Mouse (Mus musculus) Patski (cell line): Measurements from ENCODE around the gene Fam193b. TPM values are rescaled to one million over a fixed set of nuclear protein-coding genes. Genes with fewer than 3 reads are reported as not detected.

ENCODE experiments used
- ATAC-seq: fragments of 100-300 bp; one replicate; pipeline ENCODE4 v1.8.0; 2021
- CTCF ChIA-PET: fragments of 350-600 bp; sonication (Branson Sonifier 250); formaldehyde crosslinking; loops from one replicate; lab custom pipeline; 2022; ENCODE audit warnings: inconsistent platforms; lab: Charles Lee
- POLR2A ChIA-PET: fragments of 350-600 bp; sonication (Branson Sonifier 250); formaldehyde crosslinking; loops from one replicate; lab custom pipeline; 2022; ENCODE audit warnings: antibody characterized with exemption, inconsistent platforms; lab: Charles Lee
- DNase-seq: peaks from one replicate; pipeline ENCODE4 v3.0.0-alpha.2; 2011; ENCODE audit warnings: low read depth, low spot score
- H3K27me3 ChIP-seq: fragments of 371-371 bp; one replicate; pipeline ENCODE4 v1.5.1; 2021
- CTCF ChIP-seq: fragments of 100-300 bp; IDR thresholded peaks from one replicate; pipeline ENCODE4 v1.5.1; 2021
- in situ Hi-C: fragments of 300-500 bp; cut with MboI; formaldehyde crosslinking; loops from 3 replicates; pipeline ENCODE4 v1.11.1; 2018; ENCODE audit warnings: low pct_unique_long_range_greater_than_20kb, mixed read lengths
- polyA plus RNA-seq: library from polyadenylated mRNA; unstranded; gene quantifications from one replicate; pipeline ENCODE4 v1.2.3, GENCODE M21; 2021

The Fam193b gene
- polyA plus RNA-seq, 1 experiment from 2014 or later = 66.5 TPM

GRCm38 (mm10) chr13:55529198-55529915 lies 41.6 kb downstream of the Fam193b start, which contains the start of gene Dok3:
Dok3 (minus strand) TSS chr13:55529296.
- no peak for TF ChIP-seq CTCF
- in situ Hi-C loops = no loop called here
- no peaks in the 10 kb centered on the region for H3K27me3 ChIP-seq
- POLR2A ChIA-PET = no interaction called here
- ATAC-seq (no peak), DNase-seq (no peak)
- CTCF ChIA-PET = interaction anchor here (2.6 kb wide), 1 partner anchor 16 kb away, joined by 7 read pairs; the partner anchor contains the start of gene Pdlim7

DNA sequence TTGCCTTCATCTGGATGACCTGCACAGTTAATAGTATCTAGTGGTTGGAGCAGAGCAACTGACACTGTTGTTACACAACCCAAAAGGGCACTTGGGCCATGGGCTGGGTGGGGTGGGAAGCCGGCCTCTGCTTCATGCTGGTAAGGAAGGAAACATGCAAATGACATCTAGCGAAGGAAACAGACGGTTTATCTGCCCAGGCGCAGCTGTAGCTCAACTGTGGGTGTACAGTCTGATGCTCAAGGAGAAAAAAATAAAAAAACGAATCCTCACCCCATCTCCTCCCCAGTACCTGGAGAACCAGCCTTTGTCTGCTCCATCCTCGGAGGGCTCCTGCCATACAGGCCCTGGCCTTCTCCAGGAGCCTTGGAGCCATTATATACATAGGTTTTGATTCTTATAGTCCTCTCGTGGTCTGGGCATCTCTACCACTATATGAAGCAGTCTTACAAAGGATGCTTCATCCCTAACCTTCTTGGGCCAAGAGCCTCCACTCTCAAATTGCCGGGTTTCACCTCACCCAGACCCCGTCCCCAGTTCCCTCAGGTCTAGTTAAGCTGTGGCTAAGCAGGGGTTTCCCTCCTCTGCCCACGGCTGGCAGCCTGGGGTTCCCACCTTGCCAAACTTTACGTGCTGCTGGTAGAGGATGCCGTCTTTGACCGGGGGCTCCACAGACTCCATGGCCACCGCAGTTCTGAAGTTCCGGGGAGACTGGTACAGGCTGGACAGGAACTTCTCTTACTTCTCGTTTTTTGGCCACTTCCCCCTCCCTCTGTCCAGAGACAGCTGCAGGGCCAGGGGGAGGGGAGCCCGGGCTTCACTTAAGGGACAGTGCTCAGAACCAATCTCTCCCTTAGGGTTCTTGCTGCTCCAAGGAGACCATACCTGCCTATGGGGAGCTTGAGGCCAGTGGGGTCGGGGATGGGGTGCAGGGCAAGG lies 42.8 kb downstream of the Fam193b start:
- TF ChIP-seq CTCF = no peak
- H3K27me3 ChIP-seq = no peaks in the 10 kb centered on the region
- no peak for ATAC-seq
- POLR2A ChIA-PET = no interaction called here
- in situ Hi-C loops = no loop called here
- CTCF ChIA-PET = interaction anchor here (1.0 to 2.6 kb wide), 2 partner anchors 8 to 14 kb away, joined by 4 to 7 read pairs; partner anchors contain the start of genes Ddx41 and Pdlim7
- no peak for DNase-seq

- ChIA-PET POLR2A (no interaction called here), CTCF (interaction anchor here (1.0 to 2.6 kb wide), 2 partner anchors 9 to 13 kb away, joined by 4 to 7 read pairs; partner anchors contain the start of genes Ddx41 and Pdlim7)
- no peak for ATAC-seq
- no peaks in the 10 kb centered on the region for H3K27me3 ChIP-seq
- DNase-seq = no peak
- in situ Hi-C loops = no loop called here
- TF ChIP-seq CTCF = no peak
These were observed 43.7 kb downstream of the Fam193b start for GRCm38 (mm10) chr13:55527212-55527611.

DNA sequence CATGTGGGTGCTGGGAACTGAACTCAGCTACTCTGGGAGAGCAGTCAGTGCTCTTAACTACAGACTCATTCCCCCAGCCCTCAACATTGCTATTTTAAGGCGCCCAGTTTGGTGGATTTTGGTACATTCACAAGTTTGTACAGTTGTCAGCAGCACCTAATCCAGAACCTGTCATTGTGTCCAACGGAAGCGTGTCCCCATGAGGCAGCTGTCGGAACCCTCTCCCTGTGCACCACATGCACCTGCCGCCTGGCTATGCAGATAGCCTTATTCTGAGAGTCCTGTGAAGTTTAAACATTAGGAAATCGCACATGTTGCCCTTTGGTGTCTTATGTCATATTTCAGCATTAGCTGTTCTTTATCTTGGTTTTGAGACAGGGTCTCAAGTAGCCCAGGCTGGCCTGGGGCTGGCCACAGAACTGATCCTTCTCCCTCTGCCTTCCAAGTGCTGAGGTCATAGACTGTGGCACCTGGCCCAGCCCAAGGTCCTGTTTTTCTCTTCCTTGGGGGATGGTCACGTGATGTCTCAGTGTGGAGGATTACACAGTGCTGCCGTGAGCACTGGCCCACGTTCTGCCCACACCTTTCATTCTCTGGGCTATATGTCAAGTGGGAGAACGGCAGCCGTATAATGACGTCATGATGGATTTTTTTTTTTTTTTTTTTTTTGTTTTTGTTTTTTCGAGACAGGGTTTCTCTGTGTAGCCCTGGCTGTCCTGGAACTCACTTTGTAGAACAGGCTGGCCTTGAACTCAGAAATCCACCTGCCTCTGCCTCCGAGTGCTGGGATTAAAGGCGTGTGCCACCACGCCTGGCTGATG lies 45.0 kb downstream of the Fam193b start:
- DNase-seq (no peak), ATAC-seq (no peak)
- POLR2A ChIA-PET = no interaction called here
- CTCF ChIA-PET = interaction anchor here (1.8 kb wide), 1 partner anchor 119 kb away, joined by 6 read pairs; no protein-coding TSS in a partner anchor
- TF ChIP-seq CTCF = no peak
- no peaks in the 10 kb centered on the region for H3K27me3 ChIP-seq
- in situ Hi-C loops = no loop called here

DNA sequence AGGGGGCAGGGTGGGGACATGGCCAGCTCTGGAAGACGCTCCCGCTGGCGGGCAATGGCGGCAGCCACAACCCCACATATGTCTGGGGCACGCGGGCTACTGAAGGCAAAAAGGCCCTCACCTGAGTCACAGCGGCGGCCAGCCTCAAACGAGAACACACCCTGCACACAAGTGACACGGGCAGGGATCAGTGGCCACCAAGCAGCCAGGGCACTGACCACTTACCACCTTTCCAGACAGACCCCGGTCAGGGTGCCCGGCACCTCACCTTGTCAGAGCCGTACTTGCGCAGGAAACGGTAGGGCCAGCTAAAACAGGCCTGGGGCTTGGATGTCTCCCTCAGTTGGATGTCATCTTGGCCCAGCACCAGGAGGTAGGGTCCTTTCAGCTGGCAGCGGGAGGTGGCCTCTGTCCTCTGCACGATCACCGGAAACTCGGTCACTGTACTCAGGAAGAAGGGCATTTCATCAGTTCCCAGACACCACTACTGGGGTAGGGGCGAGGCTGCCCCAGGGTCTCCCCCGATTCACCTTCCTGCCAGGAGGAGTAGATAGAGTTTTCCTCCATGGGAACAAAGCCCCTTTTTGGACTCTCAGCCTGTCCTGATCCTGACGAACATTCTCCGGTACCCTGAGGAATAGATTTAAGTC lies 46.8 kb downstream of the Fam193b start:
- in situ Hi-C loops = no loop called here
- ATAC-seq = no peak
- no peak for DNase-seq
- ChIA-PET CTCF (no interaction called here), POLR2A (no interaction called here)
- peaks cover 3% of the 10 kb centered on the region for H3K27me3 ChIP-seq
- TF ChIP-seq CTCF = no peak

- H3K27me3 ChIP-seq = peaks cover 3% of the 10 kb centered on the region
- no peak for TF ChIP-seq CTCF
- in situ Hi-C loops = no loop called here
- POLR2A ChIA-PET = interaction anchor here (1.1 kb wide), 1 partner anchor 44 kb away, joined by 3 read pairs; no protein-coding TSS in a partner anchor
- DNase-seq (no peak), ATAC-seq (no peak)
- CTCF ChIA-PET = interaction anchor here (1.0 kb wide), 1 partner anchor 9 kb away, joined by 3 read pairs; the partner anchor contains the start of gene Pdlim7
These were observed 47.6 kb downstream of the Fam193b start for GRCm38 (mm10) chr13:55523278-55523677.

DNA sequence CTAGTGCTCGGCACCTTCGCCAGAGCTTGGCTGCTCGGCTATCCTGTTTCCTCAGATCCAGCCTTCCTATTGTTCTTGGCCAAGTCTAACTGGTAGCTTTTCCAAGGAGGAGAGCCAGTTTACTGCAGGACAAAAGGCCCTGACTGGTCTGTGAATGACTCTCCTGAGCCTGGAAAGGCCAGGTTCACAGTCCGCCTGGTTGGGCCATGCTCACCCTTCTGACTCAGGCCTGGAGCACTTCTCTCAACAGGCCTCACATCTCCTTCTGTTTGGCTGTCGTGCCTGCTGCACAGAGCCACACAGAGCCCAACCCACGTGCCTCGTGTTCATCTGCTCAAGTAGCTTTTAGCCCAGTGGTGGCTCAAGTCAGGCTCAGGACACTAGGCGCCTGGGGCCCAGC lies 48.2 kb downstream of the Fam193b start:
- ATAC-seq = no peak

DNA sequence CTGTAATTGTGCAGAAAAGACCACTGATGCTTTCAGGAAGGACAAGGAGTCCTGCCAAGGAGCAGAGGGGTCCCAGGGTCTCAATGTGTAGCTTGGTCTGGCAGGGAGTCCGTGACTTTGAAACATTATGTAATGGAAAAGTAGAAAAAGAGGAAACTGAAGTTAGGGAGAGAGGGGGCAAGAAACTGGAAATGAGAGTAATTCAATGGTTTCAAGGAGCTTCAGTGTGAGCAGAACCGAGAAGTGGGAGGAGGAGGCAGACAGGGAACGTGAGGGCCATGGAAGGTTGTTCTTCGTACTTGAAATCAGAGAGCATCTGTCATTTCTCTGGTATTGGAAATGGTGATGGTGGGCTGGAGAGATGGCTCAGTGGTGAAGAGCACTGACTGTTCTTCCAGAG lies 51.3 kb downstream of the Fam193b start:
- in situ Hi-C loops = loop anchor here (5.0 kb wide), 2 partner anchors 112 to 187 kb away; no protein-coding TSS in a partner anchor
- CTCF ChIA-PET = interaction anchor here (0.8 kb wide), 1 partner anchor 13 kb away, joined by 3 read pairs; no protein-coding TSS in a partner anchor
- POLR2A ChIA-PET = no interaction called here
- ATAC-seq (no peak), DNase-seq (no peak)
- TF ChIP-seq CTCF = no peak
- peaks cover 6% of the 10 kb centered on the region for H3K27me3 ChIP-seq

More for the DNA sequence above, 48.2 kb downstream of the Fam193b start:
- no peak for TF ChIP-seq CTCF
- peaks cover 3% of the 10 kb centered on the region for H3K27me3 ChIP-seq
- DNase-seq = no peak
- CTCF ChIA-PET = interaction anchor here (0.7 to 1.0 kb wide), 2 partner anchors 9 kb away, joined by 3 read pairs; partner anchors contain the start of gene Pdlim7
- in situ Hi-C loops = no loop called here
- POLR2A ChIA-PET = interaction anchor here (1.1 kb wide), 1 partner anchor 44 kb away, joined by 3 read pairs; no protein-coding TSS in a partner anchor

DNA sequence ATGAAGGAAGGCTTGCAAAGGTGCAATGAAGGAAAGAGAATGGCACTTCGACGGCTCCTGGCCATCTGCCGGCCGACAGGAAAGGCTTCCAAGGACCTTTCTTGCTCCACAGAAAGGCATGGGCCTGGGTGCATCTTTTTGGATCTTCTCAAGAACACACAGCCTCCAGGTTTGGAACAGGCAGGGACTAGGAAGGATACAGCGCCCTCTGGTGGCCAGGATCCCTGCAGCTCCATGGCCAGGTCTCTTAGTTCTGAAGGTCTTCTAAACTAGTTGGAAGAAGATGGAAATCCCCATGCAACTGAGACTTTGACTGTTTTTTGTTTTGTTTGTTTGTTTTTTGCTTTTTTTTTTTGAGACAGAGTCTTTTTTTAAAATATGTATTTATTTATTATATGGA lies 54.0 kb downstream of the Fam193b start:
- DNase-seq = peak; percentile 35
- no peak for TF ChIP-seq CTCF
- POLR2A ChIA-PET = no interaction called here
- peaks cover 6% of the 10 kb centered on the region for H3K27me3 ChIP-seq
- in situ Hi-C loops = loop anchor here (5.0 kb wide), 2 partner anchors 110 to 185 kb away; no protein-coding TSS in a partner anchor
- CTCF ChIA-PET = interaction anchor here (0.9 to 1.7 kb wide), 3 partner anchors 47 to 109 kb away, joined by 3 to 5 read pairs (median 3); no protein-coding TSS in a partner anchor
- ATAC-seq = no peak
